Mouse (Mus musculus) cerebellum, adult 11-12 months (tissue): ENCODE data around the gene Cd300lf.

Source experiments
- DNase-seq: peaks from one replicate; pipeline ENCODE4 v3.0.0; 2022

The Cd300lf gene

GRCm38 (mm10) chr11:115160016-115160797, 26.4 kb upstream of the Cd300lf start:
- peak; percentile 86 for DNase-seq

- DNase-seq, result peak; percentile 34
Observed at GRCm38 (mm10) chr11:115157933-115158719, 24.3 kb upstream of the Cd300lf start.

- DNase-seq, result peak; percentile 39
Observed at GRCm38 (mm10) chr11:115155053-115155634, 21.4 kb upstream of the Cd300lf start.

GRCm38 (mm10) chr11:115153699-115154292, 20.0 kb upstream of the Cd300lf start:
- DNase-seq, result peak; percentile 79

DNA sequence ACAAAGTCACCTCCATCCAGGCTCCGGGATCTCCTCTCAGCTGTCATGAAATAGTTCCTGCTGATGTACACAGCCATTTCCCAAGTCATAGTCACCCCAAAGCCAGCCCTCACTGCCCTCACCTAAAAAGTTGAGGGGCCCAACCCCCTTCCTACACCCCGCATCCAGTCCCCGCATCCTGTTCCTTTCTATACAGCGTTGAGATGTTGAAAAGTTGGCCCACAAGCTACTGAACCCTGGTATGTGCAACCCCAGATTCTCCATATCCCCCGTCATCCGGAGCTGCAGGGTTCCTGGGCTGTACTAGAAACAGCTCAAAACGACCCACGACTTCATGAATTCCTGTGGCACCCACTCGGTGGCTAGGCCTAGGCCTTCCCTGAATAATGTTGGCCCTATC, 19.3 kb upstream of the Cd300lf start:
- DNase-seq, result no peak

DNA sequence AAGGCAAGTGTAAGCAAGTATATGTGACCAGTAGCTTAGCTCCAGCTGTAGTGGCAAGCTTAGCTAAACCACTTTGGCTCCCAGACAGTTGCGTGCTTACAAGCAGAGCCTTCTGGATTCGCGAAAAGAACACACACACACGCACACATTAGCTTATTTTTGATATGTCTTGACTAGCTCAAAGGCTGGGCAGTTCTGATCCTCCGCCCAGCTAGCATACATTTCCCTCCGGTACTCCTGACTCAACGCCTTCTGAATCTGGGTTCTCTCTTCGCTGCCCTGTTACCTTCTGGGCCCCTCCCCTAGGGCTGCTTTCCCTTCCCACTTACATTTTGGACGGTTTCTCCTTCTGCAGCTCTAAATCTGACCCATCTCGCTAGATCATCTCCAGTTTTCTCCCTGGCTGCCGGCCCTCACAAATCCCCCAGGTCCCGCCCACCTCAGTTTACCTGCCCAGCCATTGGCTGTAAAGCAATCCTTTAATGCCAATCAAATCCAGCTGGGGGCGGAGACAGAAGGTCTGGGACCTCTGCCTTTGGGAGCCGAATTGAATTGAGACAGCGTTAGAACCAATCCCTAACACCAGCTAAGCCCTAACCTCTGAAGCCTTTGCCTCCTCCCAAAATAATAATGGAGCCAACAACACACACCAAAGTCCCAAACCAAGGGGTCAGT, 18.1 kb upstream of the Cd300lf start:
- DNase-seq, result peak; percentile 80

GRCm38 (mm10) chr11:115150741-115151254, 17.0 kb upstream of the Cd300lf start:
- no peak for DNase-seq

DNA sequence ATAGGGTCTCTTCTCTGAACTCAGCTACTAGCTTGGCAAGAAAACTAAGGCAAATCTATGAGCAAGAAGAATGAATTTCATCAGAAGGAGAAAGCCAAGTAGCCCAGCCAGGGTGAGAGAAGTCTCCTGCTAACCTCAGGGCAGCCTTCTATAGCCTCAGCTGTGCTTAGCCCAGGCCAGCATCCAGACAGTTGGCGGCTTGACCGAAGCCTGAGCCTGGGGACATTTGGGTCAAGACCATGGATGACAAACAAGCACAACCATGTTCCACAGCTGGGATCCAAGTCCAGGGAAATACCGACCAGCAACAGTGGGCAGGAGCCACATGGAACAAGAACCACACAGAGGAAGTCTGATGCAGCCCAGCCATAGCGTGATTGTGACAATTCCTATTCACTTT, 14.0 kb upstream of the Cd300lf start:
- no peak for DNase-seq

DNA sequence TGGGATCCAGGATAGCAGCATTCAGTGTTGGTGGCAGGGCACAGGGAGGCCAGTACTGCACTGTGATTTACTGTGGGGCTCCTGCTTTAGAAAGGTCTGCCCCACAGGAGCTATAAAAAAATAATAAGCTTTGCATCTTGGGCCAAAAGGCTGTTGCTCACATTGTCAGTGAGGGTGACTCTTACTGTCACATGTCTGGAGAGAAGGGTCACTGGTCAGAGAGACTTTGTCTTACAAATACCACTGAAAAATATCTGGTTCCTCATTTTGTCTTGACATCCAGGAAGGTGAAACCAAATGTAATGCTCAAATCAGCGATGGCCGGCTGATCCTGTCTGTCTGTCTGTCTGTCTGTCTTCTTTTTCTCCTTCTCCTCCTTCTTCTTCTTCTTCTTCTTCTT, 8.2 kb upstream of the Cd300lf start:
- no peak for DNase-seq

DNA sequence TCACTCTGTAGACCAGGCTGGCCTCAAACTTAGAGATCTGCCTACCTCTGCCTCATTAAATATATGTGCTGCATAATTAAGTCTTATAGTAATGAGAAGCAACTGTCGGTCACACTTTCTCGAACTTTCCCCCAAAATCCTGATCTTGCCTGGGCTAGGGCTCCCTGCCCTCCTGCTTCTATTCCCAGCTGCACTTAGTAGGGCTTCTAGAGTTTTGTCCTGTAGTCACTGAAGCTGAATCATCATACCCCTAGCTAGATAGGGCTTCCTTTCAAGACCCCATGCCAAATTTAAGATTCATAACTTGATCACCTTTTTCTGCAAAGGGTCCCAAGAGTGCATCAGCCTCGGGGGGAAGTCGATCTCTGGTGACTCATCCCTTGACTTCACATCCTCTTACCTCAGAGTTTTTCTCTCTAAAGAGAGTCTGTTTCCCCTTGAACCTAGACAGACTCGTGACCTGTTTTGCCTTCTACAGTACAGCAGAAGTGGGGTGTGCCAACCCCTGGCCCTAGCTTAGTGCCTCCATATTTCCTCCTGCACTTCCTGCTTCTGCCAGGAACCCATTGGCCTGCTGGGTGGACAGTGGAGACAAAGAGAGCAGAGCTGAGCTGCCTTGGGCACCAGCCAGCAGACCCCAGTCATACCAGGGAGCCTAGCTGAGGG, 4.9 kb upstream of the Cd300lf start:
- DNase-seq, result no peak

GRCm38 (mm10) chr11:115131768-115132381, 1.9 kb downstream of the Cd300lf start:
- no peak for DNase-seq

- no peak for DNase-seq
Observed at GRCm38 (mm10) chr11:115129508-115130126, 4.2 kb downstream of the Cd300lf start.

DNA sequence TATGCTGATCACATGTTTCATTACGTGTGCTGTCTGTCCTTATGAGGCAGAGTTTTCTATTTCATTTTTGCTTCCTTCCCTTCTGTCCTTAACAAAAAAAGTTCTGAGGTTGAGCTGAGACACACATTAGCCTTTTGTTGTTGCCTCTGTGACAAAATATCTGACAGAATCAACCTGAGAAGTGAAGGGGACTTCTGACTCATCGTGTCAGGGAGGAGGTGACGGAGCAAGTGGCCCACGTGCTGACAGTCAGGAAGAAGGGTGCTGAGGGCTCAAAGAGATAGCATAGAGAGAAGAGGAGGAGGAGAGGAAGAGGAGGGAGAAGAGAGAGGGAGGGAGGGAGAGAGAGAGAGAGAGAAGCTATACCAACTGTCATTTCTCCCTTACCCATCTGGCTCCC, 5.3 kb downstream of the Cd300lf start:
- no peak for DNase-seq

GRCm38 (mm10) chr11:115119409-115119808, 14.4 kb downstream of the Cd300lf start:
- no peak for DNase-seq

GRCm38 (mm10) chr11:115112196-115112595, 21.6 kb downstream of the Cd300lf start:
- no peak for DNase-seq

DNA sequence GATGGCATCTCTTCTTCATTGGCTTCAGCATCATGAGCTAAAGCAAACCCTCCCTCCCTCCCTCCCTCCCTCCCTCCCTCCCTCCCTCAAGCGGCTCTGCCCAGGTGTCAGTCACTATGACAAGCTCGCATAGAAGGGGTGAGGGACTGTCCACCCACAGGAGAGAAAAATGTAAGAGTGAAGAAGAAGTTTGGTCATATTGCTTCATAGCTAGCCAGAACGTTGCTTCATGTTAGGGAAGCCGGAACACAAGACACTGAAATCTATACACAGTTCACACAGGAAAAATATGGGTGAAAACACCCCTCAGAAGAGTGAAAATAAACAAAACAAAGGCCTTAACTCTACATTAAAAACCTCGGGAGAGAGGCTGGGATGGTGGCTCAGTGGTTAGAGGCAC, 23.5 kb downstream of the Cd300lf start:
- no peak for DNase-seq

GRCm38 (mm10) chr11:115108176-115108575, 25.6 kb downstream of the Cd300lf start:
- DNase-seq, result no peak

DNA sequence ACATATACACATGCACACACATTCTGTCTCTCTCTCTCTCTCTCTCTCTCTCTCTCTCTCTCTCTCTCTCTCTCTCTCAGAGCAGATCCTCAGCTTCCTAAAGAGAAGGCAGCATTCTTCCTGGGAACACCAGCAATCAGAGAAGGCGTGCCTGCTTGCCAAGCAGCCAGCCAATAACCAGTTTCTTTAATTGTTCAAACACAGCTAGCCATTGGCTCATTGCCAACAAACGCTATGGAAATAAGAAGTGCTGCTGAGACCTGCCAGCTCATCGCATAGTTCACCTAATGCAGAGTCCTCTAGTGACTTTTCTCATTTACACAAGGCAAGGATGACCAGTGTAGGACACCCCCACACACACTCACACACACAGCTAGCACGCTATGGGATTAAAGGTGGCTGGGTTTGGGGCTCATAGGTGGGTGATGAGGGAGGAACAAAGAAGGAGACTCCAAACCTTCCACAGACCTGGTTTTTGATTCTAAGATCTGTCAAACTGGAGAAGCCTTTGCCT, 26.3 kb downstream of the Cd300lf start:
- no peak for DNase-seq

DNA sequence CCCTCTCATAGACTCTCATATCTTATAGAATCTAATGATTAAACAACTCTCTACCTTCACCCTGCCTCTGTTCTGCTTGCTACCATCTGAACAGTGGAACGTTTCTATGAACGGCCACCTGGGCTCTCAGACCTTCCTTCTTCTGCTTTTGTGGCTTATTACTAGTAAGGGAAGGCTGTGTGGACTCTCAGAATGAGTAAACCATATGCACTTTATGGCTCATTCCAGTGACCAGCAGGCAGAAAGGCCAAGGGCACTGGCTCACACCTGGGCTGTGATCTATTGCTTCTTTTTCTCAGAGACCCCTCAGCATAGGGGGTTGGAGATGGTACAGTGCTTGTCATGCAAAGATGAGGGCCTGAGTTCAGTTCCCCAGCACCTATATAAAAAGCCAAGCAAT, 27.2 kb downstream of the Cd300lf start:
- DNase-seq, result no peak

DNA sequence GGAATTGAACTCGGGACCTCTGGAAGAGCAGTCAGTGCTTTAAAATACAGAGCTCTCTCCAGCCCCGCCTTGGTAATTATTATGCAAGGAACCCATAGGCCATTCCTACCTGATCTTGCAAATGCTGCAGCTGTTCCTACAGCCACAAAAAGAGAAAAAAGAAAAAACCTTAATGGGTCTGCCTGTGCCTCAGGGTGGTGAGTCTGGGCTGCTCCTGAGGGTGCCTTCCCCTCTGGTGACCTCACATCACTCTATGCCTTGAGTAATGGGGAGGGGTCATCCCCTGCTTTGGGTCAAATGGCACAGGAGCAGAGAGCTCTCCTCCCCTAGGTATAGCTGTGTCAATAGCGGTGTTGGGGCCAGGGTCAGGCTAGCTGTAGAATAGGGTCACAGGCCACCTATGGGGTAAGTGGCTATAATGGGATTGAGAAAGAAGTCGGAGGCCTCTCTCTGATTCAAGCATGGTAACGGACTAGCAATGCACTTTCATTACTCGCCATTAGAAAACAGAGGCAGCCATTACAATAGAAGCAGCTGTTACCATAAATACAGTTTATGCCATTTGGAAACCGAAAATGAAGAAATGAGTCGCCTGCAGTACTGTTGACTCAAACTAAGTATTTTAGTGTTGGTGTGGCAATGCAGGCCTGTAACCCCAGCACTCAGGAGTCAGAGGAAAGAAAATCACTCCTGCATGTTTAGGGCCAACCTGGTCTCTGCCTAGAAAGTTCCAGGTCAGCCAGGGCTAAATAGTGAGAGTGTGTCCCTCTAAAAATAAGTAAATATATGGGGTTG, 28.8 kb downstream of the Cd300lf start:
- no peak for DNase-seq
